Mouse (Mus musculus) megakaryocyte, embryonic 14.5 days (primary cell): ENCODE measurements around the gene Gpr137.

ENCODE experiments used
- FLI1 ChIP-seq: IDR thresholded peaks from 2 replicates; pipeline ENCODE4 v1.6.1; 2012; ENCODE audit warnings: low read length, inconsistent platforms, mixed read lengths
- GATA1 ChIP-seq: IDR thresholded peaks from 3 replicates; pipeline ENCODE4 v1.6.1; 2012; ENCODE audit warnings: mixed read lengths, low read length, inconsistent platforms, borderline replicate concordance

DNA sequence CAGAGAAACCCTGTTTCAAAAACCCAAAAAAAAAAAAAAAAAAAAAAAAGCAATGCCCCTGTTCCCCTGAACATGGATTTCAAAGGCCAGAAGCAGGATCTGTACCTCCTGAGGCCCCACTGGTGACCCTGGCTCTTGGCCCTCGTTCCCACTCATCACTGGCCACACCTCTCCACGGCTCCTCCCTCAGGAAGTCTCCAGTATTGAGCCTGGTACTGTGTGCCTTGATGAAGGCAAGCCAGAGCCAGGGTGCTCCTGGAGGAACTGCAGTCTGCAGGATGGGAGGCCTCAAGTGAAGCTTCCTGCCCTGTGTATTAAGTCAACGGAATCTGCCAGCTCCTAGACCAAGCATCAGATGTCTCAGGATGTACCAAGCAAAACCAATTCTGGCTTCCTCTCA lies 36.1 kb downstream of the Gpr137 start:
- TF ChIP-seq GATA1 = no peak
- no peak for TF ChIP-seq FLI1
